In the genomic region with DNA sequence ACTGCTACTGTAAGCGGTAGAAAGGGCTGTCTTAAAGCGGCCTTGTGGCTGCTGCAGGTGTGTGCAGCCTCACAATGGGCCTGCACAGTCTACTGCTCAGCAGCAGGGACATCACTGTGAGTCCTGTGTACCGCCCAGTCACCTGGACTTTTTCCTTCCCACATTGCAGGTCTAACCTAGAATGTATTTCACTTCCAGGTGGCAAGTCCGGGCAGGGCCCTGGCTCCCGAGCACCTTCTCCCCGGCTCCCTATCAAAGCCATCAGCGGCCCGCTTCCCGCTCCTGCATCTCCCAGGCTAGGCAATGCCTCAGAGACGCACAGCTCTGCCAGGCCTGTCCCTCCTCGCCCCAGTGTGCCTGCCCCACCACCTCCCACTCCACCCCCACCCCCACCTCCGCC, we compare ENCODE assay signal across 9 mouse cellular contexts. TPM values are rescaled to one million over a fixed set of nuclear protein-coding genes. Genes with fewer than 3 reads are reported as not detected.
DNase-seq lines count a peak whose midpoint lies in the region; ATAC-seq and TF ChIP-seq lines count a peak whose summit lies in the region.
"Had no signal": no experiment of that assay in that cellular context is flagged by ENCODE, and none has a peak within 500 bp of the region (broad histone marks: within the 10 kb centered on the region; RNA-seq: fewer than 3 reads in every experiment).

No protein-coding gene starts in this region.

- peak overlapping the region; percentile 60 for H3K4me2 ChIP-seq in lung, embryonic 16.5 days (ENCODE audit: low read depth, low read length)
- H3K4me2 ChIP-seq in embryonic facial prominence, embryonic 14.5 days (ENCODE audit: low read depth, low read length) = peak overlapping the region; percentile 59
- H3K4me2 ChIP-seq in hindbrain, postnatal 0 days (ENCODE audit: low read depth, low read length) = peak overlapping the region; percentile 50
- H3K4me2 ChIP-seq in neural tube, embryonic 14.5 days (ENCODE audit: low read depth, low read length) = peak overlapping the region; percentile 42

- H3K9me3 ChIP-seq in lung, embryonic 16.5 days (ENCODE audit: control insufficient read depth, low read length) = no peaks in the 10 kb centered on the region
- H3K9me3 ChIP-seq in embryonic facial prominence, embryonic 14.5 days (ENCODE audit: control insufficient read depth, low read length) = no peaks in the 10 kb centered on the region
- H3K9me3 ChIP-seq in hindbrain, postnatal 0 days (ENCODE audit: low read length) = no peaks in the 10 kb centered on the region
- no peaks in the 10 kb centered on the region for H3K9me3 ChIP-seq in neural tube, embryonic 14.5 days (ENCODE audit: control insufficient read depth, low read length)

- H3K9ac ChIP-seq in lung, embryonic 16.5 days (ENCODE audit: low read length) = no peak overlapping the region
- no peak overlapping the region; the same call in 1 of the 2 replicates for H3K9ac ChIP-seq in embryonic facial prominence, embryonic 14.5 days (ENCODE audit: low read depth, low read length)
- peak overlapping the region; percentile 13; the same call in 1 of the 2 replicates for H3K9ac ChIP-seq in hindbrain, postnatal 0 days (replicated peaks; ENCODE audit: low read length)
- peak overlapping the region; percentile 25; the same call in 1 of the 2 replicates for H3K9ac ChIP-seq in neural tube, embryonic 14.5 days (replicated peaks; ENCODE audit: low read depth, low read length)

- peak; percentile 42 for ATAC-seq in lung, embryonic 16.5 days (ENCODE audit: low read depth)
- peak; percentile 66 for ATAC-seq in embryonic facial prominence, embryonic 14.5 days (ENCODE audit: low read depth)
- ATAC-seq in hindbrain, postnatal 0 days = peak; percentile 69
- ATAC-seq in neural tube, embryonic 14.5 days (ENCODE audit: low read depth) = peak; percentile 55
- ATAC-seq in inflammation-experienced regulatory T-cells, adult 6 months = no peak

- no peak overlapping the region for H3K27ac ChIP-seq in lung, embryonic 16.5 days (ENCODE audit: low read length)
- no peak overlapping the region for H3K27ac ChIP-seq in embryonic facial prominence, embryonic 14.5 days (replicated peaks; ENCODE audit: low read depth, low read length)
- H3K27ac ChIP-seq in hindbrain, postnatal 0 days = no peak overlapping the region; the same call in 1 of the 2 replicates
- H3K27ac ChIP-seq in neural tube, embryonic 14.5 days (ENCODE audit: low read depth, low read length) = no peak overlapping the region

- 19% methylated on average over 11 of the region's 12 CpGs for WGBS in lung, embryonic 16.5 days
- 23% methylated on average over 12 of the region's 12 CpGs for WGBS in embryonic facial prominence, embryonic 14.5 days
- WGBS in hindbrain, postnatal 0 days = 26% methylated on average over 11 of the region's 12 CpGs
- WGBS in neural tube, embryonic 14.5 days = 19% methylated on average over 11 of the region's 12 CpGs

- no peak for DNase-seq in lung, postnatal 25 days (ENCODE audit: low spot score)
- peak; percentile 14 for DNase-seq in embryonic facial prominence, embryonic 14.5 days (ENCODE audit: low spot score)
- peak; percentile 30 for DNase-seq in hindbrain, postnatal 0 days (ENCODE audit: low spot score)
- no peak for DNase-seq in layer of hippocampus, postnatal 10 days (ENCODE audit: low spot score in 2 of 2)
- no peak for DNase-seq in right cerebral cortex, adult 18-20 months
- DNase-seq: right cerebral cortex, postnatal 4 days had no signal

- no peaks in the 10 kb centered on the region; the same call in 1 of the 2 replicates for H3K27me3 ChIP-seq in lung, embryonic 16.5 days (ENCODE audit: control insufficient read depth, insufficient read depth, low read depth, low read length)
- peaks cover 4% of the 10 kb centered on the region; the same call in 1 of the 2 replicates for H3K27me3 ChIP-seq in embryonic facial prominence, embryonic 14.5 days (replicated peaks; ENCODE audit: control insufficient read depth, insufficient read depth, low read length)
- H3K27me3 ChIP-seq in hindbrain, postnatal 0 days (ENCODE audit: insufficient read depth, low read length) = no peaks in the 10 kb centered on the region
- no peaks in the 10 kb centered on the region for H3K27me3 ChIP-seq in neural tube, embryonic 14.5 days (ENCODE audit: control insufficient read depth, insufficient read depth, low read length)

- H3K36me3 ChIP-seq in lung, embryonic 16.5 days (ENCODE audit: control insufficient read depth, insufficient read depth, low read length) = no peaks in the 10 kb centered on the region
- no peaks in the 10 kb centered on the region for H3K36me3 ChIP-seq in embryonic facial prominence, embryonic 14.5 days (ENCODE audit: control insufficient read depth, insufficient read depth, low read length)
- H3K36me3 ChIP-seq in hindbrain, postnatal 0 days (ENCODE audit: insufficient read depth, low read length) = no peaks in the 10 kb centered on the region
- H3K36me3 ChIP-seq in neural tube, embryonic 14.5 days (ENCODE audit: control insufficient read depth, insufficient read depth, low read length) = no peaks in the 10 kb centered on the region

- TF ChIP-seq CTCF in hindbrain, postnatal 0 days (IDR thresholded peaks at IDR 0.05; ENCODE audit: low read depth) = no peak; the same call in 1 of the 2 replicates

- peak overlapping the region; percentile 38 for H3K4me3 ChIP-seq in lung, embryonic 16.5 days (ENCODE audit: low read length)
- H3K4me3 ChIP-seq in embryonic facial prominence, embryonic 14.5 days (ENCODE audit: low read depth, low read length) = peak overlapping the region; percentile 33
- H3K4me3 ChIP-seq in hindbrain, postnatal 0 days (ENCODE audit: low read length) = no peak overlapping the region
- H3K4me3 ChIP-seq in neural tube, embryonic 14.5 days (ENCODE audit: low read depth, low read length) = no peak overlapping the region; the same call in 1 of the 2 replicates

- peaks cover 3% of the 10 kb centered on the region; the same call in 1 of the 2 replicates for H3K4me1 ChIP-seq in lung, embryonic 16.5 days (replicated peaks; ENCODE audit: control insufficient read depth, insufficient read depth, low read length)
- 0 out of 2 replicates have a peak, but pooled peaks cover 4% of the 10 kb centered on the region for H3K4me1 ChIP-seq in embryonic facial prominence, embryonic 14.5 days (ENCODE audit: control insufficient read depth, insufficient read depth, low read length)
- peaks cover 4% of the 10 kb centered on the region; the same call in 1 of the 2 replicates for H3K4me1 ChIP-seq in hindbrain, postnatal 0 days (ENCODE audit: insufficient read depth, low read length)
- H3K4me1 ChIP-seq in neural tube, embryonic 14.5 days (ENCODE audit: control insufficient read depth, insufficient read depth, low read length) = peaks cover 3% of the 10 kb centered on the region; the same call in 1 of the 2 replicates

RNA-seq across cellular contexts. Expression of a gene that starts 55.6 kb away (rescaled TPM):
- 1.2 TPM in 2 replicates for polyA plus RNA-seq in lung, embryonic 16.5 days (2015; fragmentation: Nextera tagmentation; extraction: Ambion mirVana)
- polyA plus RNA-seq in embryonic facial prominence, embryonic 14.5 days (2014; fragmentation: Nextera tagmentation; extraction: Ambion mirVana) = 1.5 and 1.7 TPM in 2 replicates
- 1.4 and 4.2 TPM in 2 replicates for total RNA-seq in hindbrain, postnatal 0 days (2014; rRNA removed)
- 1.0 TPM in 2 replicates for polyA plus RNA-seq in hindbrain, postnatal 0 days (2015; fragmentation: Nextera tagmentation; extraction: Ambion mirVana)
- polyA plus RNA-seq in neural tube, embryonic 14.5 days (2014; fragmentation: Nextera tagmentation; extraction: Ambion mirVana) = 2.8 and 3.0 TPM in 2 replicates
- under 1 TPM in 1 of 3 experiments, not detected in 2; 0.19 TPM for polyA plus RNA-seq in inflammation-experienced regulatory T-cells, adult 6 months (2017; shearing (Covaris generic))
- 100 to 1,000 TPM; 137 to 139 TPM for total RNA-seq in layer of hippocampus, postnatal 10 days (2021)

Comparison
In these comparisons a context has a peak if more than half of its experiments do, and no peak if none do; other contexts are left out.
1. H3K4me3 ChIP-seq: peak in lung, embryonic 16.5 days (single experiment) and embryonic facial prominence, embryonic 14.5 days (single experiment); none in hindbrain, postnatal 0 days (single experiment) and neural tube, embryonic 14.5 days (single experiment).
2. H3K9ac ChIP-seq: peak in hindbrain, postnatal 0 days (single experiment) and neural tube, embryonic 14.5 days (single experiment); none in lung, embryonic 16.5 days (single experiment) and embryonic facial prominence, embryonic 14.5 days (single experiment).
3. DNase-seq: peak in embryonic facial prominence, embryonic 14.5 days (single experiment) and hindbrain, postnatal 0 days (single experiment); none in lung, postnatal 25 days (single experiment), layer of hippocampus, postnatal 10 days (0 of 2) and right cerebral cortex, adult 18-20 months (single experiment).
4. Peak in every context shown above with its lines, with median percentiles within 50 percentile points of each other: H3K4me2 ChIP-seq.